Mouse (Mus musculus) kidney, embryonic 14.5 days (tissue): ENCODE measurements at regions not wholly inside any gene's neighbourhood (a gene's known extent, or its start where the extent isn't known, plus 50 kb on each side); places are given as distances from the start of the nearest gene placed in this dataset.
"Not testable (repeated sequence)": the region's sequence is repeated elsewhere in the genome, so short reads cannot be mapped to it uniquely, and the experiment has no call there.

ENCODE experiments used
- ATAC-seq: fragments of 200-750 bp; cut with Nextera tagmentation; 2 replicates; pipeline ENCODE4 v1.8.0; 2017; ENCODE audit warnings: moderate number of reproducible peaks, mild to moderate bottlenecking, moderate TSS enrichment, moderate library complexity; ENCODE audit not compliant: low FRiP score, low TSS enrichment
- H3K27ac ChIP-seq: fragments of 300-500 bp; sonication (generic); 2 replicates; pipeline ENCODE4 v1.5.1; 2014; ENCODE audit warnings: low read depth, mild to moderate bottlenecking, low read length, moderate library complexity, mixed read lengths
- H3K27me3 ChIP-seq: fragments of 300-500 bp; sonication (generic); 2 replicates; pipeline ENCODE4 v1.6.1; 2014; ENCODE audit warnings: mild to moderate bottlenecking, low read length; ENCODE audit not compliant: control insufficient read depth, insufficient read depth
- H3K36me3 ChIP-seq: fragments of 300-500 bp; sonication (generic); 2 replicates; pipeline ENCODE4 v1.6.1; 2014; ENCODE audit warnings: low read length, mixed read lengths; ENCODE audit not compliant: control insufficient read depth, insufficient read depth
- H3K4me1 ChIP-seq: fragments of 300-500 bp; sonication (generic); 2 replicates; pipeline ENCODE4 v1.6.1; 2014; ENCODE audit warnings: low read length, mixed read lengths; ENCODE audit not compliant: control insufficient read depth, insufficient read depth
- H3K4me2 ChIP-seq: fragments of 300-500 bp; sonication (generic); replicated peaks from 2 replicates; pipeline ENCODE4 v1.6.1; 2014; ENCODE audit warnings: low read depth, mild to moderate bottlenecking, low read length
- H3K4me3 ChIP-seq: fragments of 300-500 bp; sonication (generic); 2 replicates; pipeline ENCODE4 v1.5.1; 2014; ENCODE audit warnings: mild to moderate bottlenecking, low read length
- H3K9ac ChIP-seq: fragments of 300-500 bp; sonication (generic); 2 replicates; pipeline ENCODE4 v1.6.1; 2014; ENCODE audit warnings: low read depth, mild to moderate bottlenecking, low read length, moderate library complexity
- H3K9me3 ChIP-seq: fragments of 300-500 bp; sonication (generic); 2 replicates; pipeline ENCODE4 v1.6.1; 2016; ENCODE audit warnings: low read length; ENCODE audit not compliant: control insufficient read depth
- WGBS: fragments of 180-500 bp; shearing (Covaris S2); extraction: QIAGEN DNeasy Blood & Tissue Kit; methylation state at CpG from one replicate; pipeline ENCODE4 v1.1.7; 2014; 5-methylcytosine and 5-hydroxymethylcytosine counted together

DNA sequence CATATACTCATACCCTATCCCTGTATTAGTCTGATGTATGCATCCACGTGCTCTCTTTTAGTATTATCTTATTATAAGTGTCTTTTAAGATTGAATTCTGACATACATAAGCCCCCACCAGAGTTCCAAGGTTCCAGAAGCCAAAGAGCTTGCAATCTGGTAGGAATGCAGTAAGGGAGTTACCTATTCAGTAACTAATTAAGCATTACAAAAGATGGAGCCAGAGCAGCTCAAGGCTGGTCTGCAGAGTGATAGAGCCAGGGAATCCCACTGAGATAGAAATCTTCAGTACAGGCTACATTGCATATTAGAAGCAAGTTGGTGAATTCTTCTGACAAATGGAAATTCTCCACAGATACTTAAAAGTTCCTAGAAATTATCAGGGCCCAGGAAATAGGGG is 790.7 kb downstream of the Prdm13 start:
- H3K27me3 ChIP-seq, H3K27ac ChIP-seq, H3K9ac ChIP-seq, H3K9me3 ChIP-seq, H3K4me2 ChIP-seq, H3K36me3 ChIP-seq, H3K4me1 ChIP-seq, H3K4me3 ChIP-seq, ATAC-seq: not testable (repeated sequence)
- 32% methylated on average over 1 of the region's 1 CpGs for WGBS

DNA sequence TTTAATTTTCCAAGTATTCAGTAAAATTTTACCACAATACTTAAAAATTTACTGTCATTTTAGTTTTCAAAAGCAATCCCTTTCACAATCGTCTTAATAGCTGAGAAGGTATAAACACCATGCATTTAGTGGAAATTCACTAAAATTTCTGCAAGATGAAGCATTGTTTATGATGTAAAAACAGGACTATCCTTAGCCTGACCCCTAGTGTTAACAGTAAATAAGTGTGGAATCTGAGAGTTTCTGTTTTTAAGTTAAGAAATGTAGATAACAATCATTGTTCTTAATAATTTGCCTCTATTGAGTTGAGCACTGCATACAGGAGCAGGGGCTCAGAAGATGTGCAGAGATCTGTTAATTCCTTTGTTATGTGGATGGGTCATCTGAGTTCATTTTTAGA is 791.9 kb downstream of the Prdm13 start:
- no peaks in the 10 kb centered on the region for H3K4me1 ChIP-seq
- no peak for ATAC-seq
- H3K9ac ChIP-seq, result no peak overlapping the region
- no peaks in the 10 kb centered on the region for H3K27me3 ChIP-seq
- no peak overlapping the region for H3K4me3 ChIP-seq
- H3K27ac ChIP-seq, result no peak overlapping the region
- no peak overlapping the region for H3K4me2 ChIP-seq
- H3K36me3 ChIP-seq, result no peaks in the 10 kb centered on the region
- 80% methylated on average over 1 of the region's 1 CpGs for WGBS
- H3K9me3 ChIP-seq, result peaks cover 2% of the 10 kb centered on the region; the same call in 1 of the 2 replicates

DNA sequence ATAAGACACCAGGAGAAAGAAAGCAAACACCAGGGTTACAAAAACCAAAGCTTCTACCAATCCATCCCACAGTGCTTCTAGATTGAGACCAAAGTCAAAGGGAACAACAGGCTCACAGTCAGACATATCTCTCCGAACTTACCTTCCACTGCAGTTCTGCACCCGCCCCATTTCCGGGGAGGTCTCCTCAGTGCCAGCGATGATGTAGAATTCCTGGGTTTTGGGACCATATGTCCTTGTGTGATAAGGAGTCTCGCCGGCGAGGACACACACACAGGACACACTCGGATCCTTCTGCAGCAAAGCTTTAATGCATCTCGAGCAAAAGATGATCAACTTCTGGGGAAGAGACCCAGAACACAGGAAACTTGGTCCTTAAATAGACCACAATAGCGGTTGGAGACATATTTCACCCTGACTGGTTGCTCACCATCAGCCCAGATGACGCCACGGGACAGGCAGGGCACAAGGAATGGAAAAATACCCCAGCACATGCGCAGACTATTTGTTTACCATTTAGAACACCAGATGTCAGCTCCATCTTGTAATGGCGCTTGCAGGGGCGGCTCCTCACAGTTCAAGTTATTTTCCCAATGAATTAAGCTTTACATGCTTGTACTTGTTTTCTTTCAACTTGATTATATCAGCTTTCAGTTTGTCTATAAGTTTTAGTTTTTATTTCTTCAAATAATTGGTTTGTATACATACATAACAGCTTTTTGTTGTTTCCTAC is 824.9 kb downstream of the Prdm13 start:
- no peak for ATAC-seq
- Histone ChIP-seq H3K9ac (no peak overlapping the region), H3K9me3 (no peaks in the 10 kb centered on the region), H3K4me1 (no peaks in the 10 kb centered on the region), H3K27ac (no peak overlapping the region), H3K27me3 (no peaks in the 10 kb centered on the region), H3K4me2 (no peak overlapping the region), H3K4me3 (no peak overlapping the region), H3K36me3 (no peaks in the 10 kb centered on the region)
- 90% methylated on average over 15 of the region's 15 CpGs for WGBS

DNA sequence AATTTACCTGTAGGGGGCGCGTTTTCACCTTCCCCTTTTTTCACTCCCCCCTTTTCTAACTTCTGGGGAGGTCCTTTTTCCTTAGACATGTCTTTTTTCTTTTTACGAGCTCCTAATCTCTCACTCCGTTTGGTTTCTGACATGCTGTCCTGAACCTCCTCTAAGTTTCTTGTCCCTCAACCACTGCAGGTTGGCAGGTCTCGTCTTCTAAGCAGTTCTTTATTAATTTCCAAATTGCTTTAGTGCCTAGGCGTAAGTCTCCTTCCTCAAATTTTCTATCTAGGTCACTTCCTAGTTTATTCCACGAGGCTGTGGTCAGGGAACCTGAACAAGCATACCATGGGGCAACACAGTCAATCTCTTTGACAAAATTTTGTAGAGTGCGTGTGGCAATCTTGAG is 825.7 kb downstream of the Prdm13 start:
- not testable (repeated sequence) for ATAC-seq

DNA sequence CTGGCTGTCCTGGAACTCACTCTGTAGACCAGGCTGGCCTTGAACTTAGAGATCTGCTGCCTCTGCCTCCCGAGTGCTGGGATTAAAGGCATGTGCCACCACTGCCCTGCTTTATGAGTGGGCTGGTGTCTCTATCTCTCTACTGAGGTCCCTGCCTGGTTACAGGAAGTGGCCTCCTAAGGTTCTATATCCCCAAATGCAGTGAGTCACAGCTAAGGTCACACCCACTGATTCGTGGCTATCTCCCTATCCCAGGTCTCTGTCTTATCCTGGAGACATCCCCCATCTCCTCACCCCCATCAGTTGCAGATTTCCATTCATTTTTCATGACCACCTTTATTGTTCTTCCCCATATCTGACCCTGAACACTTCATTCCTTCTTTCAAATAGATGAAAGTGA is 837.3 kb downstream of the Prdm13 start:
- 76% methylated on average over 2 of the region's 2 CpGs for WGBS
- Histone ChIP-seq H3K9me3 (no peaks in the 10 kb centered on the region), H3K36me3 (no peaks in the 10 kb centered on the region)

More for the DNA sequence above, 825.7 kb downstream of the Prdm13 start:
- not testable (repeated sequence) for H3K4me2 ChIP-seq, H3K27me3 ChIP-seq, H3K27ac ChIP-seq, H3K36me3 ChIP-seq, H3K9ac ChIP-seq, H3K4me1 ChIP-seq, H3K9me3 ChIP-seq, H3K4me3 ChIP-seq
- WGBS, result 82% methylated on average over 8 of the region's 8 CpGs

DNA sequence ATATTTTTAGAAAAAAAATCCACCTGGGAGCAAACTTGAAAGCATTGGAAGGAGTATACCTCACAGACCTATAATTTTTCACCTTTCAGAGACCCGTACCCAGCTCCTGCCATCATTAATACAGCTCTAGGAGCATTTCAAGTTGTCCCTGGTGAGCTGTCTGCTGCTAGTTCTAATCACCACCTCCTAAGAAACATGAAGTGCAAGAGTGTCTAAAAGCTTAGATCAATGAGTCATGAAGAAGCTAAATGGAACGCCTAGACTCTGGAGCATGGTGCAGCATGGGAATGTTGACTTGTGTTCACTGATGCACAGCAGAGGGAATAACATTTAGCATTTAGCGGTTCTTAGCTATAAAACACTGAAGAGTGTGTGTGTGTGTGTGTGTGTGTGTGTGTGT is 841.2 kb downstream of the Prdm13 start:
- H3K27me3 ChIP-seq, result no peaks in the 10 kb centered on the region
- 44% methylated on average over 3 of the region's 3 CpGs for WGBS
- ATAC-seq, result peak; percentile 77

More for the DNA sequence above, 837.3 kb downstream of the Prdm13 start:
- Histone ChIP-seq H3K27me3 (no peaks in the 10 kb centered on the region), H3K4me2 (no peak overlapping the region), H3K4me3 (no peak overlapping the region), H3K4me1 (no peaks in the 10 kb centered on the region), H3K9ac (no peak overlapping the region), H3K27ac (no peak overlapping the region)
- ATAC-seq, result no peak

More for the DNA sequence above, 841.2 kb downstream of the Prdm13 start:
- Histone ChIP-seq H3K4me2 (no peak overlapping the region), H3K27ac (no peak overlapping the region), H3K4me3 (no peak overlapping the region), H3K36me3 (no peaks in the 10 kb centered on the region), H3K9me3 (no peaks in the 10 kb centered on the region), H3K9ac (no peak overlapping the region), H3K4me1 (no peaks in the 10 kb centered on the region)
